Mouse (Mus musculus): ENCODE data around the gene Eif4e2.

Gene Eif4e2

DNA sequence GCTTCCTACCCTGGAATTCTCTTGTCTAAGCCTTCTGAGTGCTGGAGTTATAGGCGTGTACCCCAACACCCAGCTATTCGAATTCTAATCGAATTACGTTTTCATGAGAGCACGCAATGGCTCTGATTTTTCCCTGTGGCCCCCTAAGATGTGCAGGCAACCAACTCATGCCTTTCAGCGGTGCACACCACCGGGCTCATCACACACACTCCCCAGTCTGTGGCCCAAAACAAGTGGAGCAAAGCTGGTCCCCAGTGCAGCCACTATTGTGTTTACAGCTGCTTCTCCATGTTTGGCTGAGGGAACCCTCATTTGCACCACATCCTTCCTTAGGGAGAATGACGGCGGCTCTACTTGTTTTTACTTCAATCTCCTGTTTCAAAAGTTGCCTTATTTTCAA, 49.5 kb downstream of the Eif4e2 start:
- CTCF ChIA-PET = interaction anchor here (0.5 kb wide), 1 partner anchor 48 kb away, joined by 4 read pairs; no protein-coding TSS in a partner anchor

GRCm38 (mm10) chr1:87263796-87264133, 50.1 kb downstream of the Eif4e2 start:
- CTCF ChIA-PET = no interaction called here

- CTCF ChIA-PET = no interaction called here
Observed at GRCm38 (mm10) chr1:87264134-87265006, 50.7 kb downstream of the Eif4e2 start, which contains the start of gene Efhd1. Gene Efhd1 (plus strand): TSS chr1:87264363.

DNA sequence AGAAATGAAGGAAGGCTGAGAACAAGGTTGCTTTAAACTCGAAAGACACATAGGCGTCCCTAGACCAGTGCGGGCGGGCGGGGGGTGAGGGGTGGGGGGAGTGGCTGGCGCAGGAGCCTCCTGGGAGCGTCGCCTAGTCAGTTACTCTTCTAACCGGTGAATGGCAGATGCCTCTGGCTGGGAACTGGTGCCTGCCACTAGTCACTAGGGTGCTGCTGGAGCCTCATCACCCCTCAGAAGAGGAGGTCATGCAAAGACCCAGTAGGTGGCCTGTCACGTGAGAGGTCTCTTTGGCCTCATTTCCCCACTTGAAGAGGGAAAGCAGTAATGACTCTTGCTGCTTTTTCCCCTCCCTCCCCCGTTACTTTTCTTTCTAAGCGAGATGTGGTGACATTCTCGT, 51.5 kb downstream of the Eif4e2 start:
- CTCF ChIA-PET = no interaction called here

DNA sequence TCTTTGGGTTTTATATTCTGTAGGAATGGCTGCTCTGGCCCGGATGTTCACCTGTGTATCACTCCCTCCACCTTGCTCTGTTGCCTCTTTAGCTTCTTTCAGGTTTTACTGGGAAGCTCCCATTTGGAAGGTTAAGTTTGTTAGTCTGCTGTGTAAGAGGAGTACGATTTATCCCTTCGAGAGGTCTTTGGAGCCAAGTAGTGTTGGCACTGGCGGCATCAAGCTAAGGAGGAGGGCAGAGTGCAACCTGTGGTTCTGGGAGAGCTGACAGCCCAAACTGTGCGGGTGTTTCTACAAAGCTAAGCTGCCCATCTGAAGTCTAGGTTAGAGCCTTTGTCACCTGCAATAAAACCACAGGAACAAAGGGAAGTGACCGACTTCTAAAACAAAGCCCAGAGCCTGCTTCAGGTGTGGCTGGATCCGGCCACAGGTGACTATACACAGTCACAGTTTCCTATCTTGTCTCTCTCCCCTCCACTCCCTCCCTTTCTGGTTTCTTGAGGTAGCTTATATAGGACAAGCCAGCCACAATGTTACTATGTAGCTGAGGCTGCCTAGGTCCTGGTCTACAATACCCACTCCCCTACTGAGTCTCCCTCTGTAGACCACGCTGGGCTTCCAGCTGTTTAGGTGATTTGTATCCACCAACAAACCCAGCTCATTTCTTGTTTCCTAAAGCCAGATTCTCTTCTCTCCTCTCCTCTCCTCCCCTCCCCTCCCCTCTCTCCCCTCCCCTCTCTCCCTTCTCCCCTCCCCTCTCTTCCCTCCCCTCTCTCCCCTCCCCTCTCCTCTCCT, 52.8 kb downstream of the Eif4e2 start:
- CTCF ChIA-PET = no interaction called here

DNA sequence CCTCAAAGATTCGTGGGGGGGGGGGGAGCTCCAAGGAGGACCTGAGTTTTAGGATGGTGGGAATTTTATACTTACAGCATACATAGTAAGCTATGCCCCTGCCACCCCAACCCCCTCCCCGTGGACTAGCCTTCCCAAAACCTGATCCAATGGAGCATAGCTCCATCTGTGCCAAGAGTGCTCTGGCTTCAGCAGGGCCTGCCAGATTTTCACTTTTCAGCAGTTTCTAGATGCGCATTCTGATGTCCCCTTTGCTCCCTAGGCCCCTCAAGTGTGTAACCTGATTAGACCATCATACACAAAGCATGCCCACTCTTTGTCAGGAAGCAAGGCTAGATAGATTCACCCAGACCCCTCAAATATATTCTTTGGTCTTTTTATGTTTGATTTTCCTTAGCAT, 56.5 kb downstream of the Eif4e2 start:
- CTCF ChIA-PET = interaction anchor here (0.7 kb wide), 1 partner anchor 1065 kb away, joined by 9 read pairs; no protein-coding TSS in a partner anchor

GRCm38 (mm10) chr1:87270641-87271467, 57.1 kb downstream of the Eif4e2 start:
- CTCF ChIA-PET = interaction anchor here (0.7 kb wide), 1 partner anchor 1065 kb away, joined by 9 read pairs; no protein-coding TSS in a partner anchor

DNA sequence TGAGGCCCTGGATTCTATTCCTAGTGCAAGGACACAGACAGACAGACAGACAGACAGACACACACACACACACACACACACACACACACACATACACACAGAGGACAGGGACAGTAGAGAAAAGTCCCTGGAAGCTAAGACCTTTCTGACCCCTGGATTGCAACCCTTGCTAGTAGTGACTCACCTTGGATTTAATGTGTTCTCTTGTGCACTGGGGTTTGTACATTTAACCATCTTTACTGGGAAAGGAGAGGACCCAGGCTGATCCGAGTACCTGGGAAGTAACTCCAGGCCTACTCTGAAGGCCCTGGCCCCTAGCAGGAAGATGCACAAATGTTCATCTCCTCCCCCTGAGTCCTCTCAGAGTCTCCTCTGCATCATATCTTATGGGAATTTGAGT, 57.9 kb downstream of the Eif4e2 start:
- CTCF ChIA-PET = no interaction called here

- CTCF ChIA-PET = no interaction called here
Observed at GRCm38 (mm10) chr1:87272462-87272861, 58.7 kb downstream of the Eif4e2 start.

DNA sequence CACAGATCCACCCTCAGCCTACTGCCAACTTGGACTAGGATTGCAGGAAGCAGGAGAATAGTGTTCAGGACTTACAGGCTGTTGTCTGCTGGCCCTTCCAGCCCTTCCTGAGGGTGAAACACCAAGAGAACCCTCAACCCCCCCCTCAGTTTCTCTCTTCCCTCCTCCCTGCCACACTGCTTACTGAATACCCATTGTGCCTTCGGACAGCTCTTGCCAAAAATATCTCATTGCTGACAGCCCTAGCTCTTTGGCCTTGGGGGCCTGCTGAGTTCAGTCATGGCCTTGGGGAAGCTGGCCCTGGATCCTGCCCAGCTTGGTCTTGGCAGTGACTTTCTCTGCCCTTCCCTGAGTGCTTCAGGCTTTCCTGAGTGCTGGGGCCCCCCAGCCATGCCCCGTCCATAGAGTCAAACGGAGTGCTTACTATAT, 59.8 kb downstream of the Eif4e2 start:
- CTCF ChIA-PET = no interaction called here

DNA sequence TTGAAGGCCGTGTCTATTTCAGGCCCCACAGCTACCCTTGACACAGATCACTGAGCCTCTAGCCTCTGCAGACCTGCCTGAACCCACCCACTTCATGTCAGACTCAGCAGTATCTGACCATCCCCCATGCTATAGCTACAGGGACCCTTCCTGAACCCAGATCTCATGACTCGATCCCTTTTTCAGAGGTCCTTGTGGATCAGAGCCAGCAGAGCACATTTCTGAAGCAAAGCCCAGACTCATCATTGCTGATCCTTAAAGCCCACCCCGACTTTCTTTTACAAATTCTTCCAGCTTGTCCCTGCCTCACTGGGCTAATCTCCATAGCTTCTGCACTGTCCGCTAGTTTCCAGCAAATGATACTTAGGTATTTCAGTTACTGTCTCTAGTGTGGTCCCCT, 60.4 kb downstream of the Eif4e2 start:
- CTCF ChIA-PET = no interaction called here

DNA sequence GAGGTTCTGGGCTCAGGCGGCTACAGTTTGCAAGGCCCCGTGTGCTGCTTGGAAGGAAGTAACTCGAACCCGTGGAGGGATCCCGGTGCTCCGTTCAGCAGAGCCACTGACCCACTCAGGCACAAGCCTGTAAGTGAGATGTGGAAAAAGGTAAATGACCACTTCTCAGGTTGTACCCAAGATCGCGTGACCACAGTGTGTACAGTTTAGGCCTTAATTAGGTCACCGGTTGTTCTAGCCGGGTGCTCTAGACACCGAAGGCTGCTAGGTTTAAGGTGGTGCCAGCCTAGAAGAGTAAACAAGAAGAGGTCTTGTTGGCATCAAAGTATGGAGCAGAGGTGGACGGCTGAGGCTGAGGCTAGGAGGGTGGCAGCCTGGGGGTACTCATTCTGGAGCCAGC, 61.4 kb downstream of the Eif4e2 start:
- CTCF ChIA-PET = no interaction called here

DNA sequence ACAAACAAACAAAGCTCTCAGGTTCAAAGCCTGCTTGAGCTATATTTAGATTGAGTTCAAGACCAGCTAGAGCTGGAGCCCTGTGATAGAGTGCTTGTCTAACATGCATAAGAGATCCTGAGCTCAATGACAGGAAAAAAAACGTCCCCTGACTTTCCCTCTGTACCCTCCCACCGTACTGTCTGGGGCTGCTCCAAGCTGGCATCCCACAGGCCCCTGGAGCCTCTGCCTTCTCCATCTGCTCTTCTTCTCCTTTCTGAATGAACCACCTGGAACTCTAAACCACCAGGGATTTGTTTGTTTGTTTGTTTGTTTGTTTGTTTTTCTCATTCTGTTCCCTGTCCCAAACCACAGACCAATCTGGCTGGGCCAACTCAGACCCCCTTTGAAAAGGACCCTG, 62.3 kb downstream of the Eif4e2 start:
- CTCF ChIA-PET = no interaction called here

- CTCF ChIA-PET = interaction anchor here (0.6 kb wide), 1 partner anchor 20 kb away, joined by 3 read pairs; no protein-coding TSS in a partner anchor
Observed at GRCm38 (mm10) chr1:87280281-87280680, 66.6 kb downstream of the Eif4e2 start.

- CTCF ChIA-PET = no interaction called here
Observed at GRCm38 (mm10) chr1:87281599-87282412, 68.1 kb downstream of the Eif4e2 start.

DNA sequence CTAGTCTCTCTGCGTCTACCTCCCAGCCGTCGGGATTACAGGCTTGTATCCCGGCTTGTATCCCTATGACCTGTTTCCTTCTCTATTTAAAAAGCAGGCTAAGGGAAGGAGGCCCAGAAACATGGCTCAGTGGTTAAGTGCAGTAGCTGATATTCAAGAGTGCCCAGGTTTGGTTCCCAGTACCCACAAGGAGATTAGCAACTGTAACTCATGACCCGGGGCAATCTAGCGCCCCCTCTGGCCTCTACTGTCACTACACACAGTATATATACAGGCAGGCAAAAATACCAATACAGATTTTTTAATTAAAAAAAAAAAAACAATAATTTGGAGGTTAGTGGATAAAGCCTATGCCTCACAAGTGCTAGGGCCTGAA, 68.7 kb downstream of the Eif4e2 start:
- CTCF ChIA-PET = no interaction called here

DNA sequence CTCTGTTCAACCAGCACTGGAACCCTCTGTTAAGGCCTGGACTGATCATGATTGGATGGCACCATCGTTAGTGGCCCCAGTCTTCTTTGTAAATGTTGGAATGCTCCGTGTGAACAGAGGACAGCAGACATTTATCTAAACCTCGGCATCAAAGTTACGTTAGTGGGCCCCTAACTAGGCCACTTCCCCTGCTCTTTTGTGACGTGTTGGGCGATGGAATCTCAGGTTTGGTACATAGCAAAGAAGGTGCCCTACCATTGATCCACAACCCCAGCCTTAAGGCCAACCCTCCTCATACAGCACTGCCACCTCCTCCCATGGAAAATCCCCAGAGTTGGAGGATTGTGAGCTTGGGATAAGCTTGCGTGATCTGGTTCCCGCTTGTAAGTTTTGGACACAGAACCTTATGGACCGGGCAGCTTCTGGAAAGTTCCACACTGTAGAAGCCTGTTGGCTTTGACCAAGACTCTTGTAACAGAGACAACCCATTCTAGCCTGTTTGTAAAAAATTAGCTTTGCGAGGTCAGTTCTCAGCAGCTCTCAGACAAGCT, 69.8 kb downstream of the Eif4e2 start:
- CTCF ChIA-PET = no interaction called here

DNA sequence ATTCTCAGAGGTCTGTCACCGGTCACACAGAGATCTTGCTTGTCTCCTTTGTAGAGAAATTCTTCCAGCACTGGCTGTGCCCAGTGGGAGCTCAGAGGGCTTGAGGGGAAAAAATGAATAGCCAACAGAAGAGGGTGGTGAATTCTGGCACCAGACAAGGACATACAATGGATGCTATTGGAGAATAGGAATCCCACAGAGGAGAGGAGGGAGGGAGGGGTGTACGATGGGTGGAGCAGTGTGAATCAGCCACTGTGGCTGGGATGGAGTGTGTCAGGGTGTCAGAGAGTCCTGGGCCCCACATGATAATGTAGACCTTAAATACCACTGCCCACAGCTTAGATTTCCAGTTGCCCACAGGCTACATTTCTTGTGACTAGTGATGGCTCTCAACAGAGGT, 73.4 kb downstream of the Eif4e2 start:
- CTCF ChIA-PET = no interaction called here
